Mouse (Mus musculus) heart, embryonic 15.5 days (tissue): ENCODE measurements at regions not wholly inside any gene's neighbourhood (a gene's known extent, or its start where the extent isn't known, plus 50 kb on each side); places are given as distances from the start of the nearest gene placed in this dataset.

ENCODE experiments used
- ATAC-seq: fragments of 200-750 bp; cut with Nextera tagmentation; replicated peaks from 2 replicates; pipeline ENCODE4 v1.8.0; 2017; ENCODE audit warnings: low read depth, moderate TSS enrichment; ENCODE audit not compliant: insufficient number of reproducible peaks, insufficient read depth, low FRiP score
- H3K27ac ChIP-seq: fragments of 300-500 bp; sonication (generic); 2 replicates; pipeline ENCODE4 v1.5.1; 2015; ENCODE audit warnings: mild to moderate bottlenecking, inconsistent platforms
- H3K27me3 ChIP-seq: fragments of 300-500 bp; sonication (generic); 2 replicates; pipeline ENCODE4 v1.6.1; 2015; ENCODE audit warnings: inconsistent platforms
- H3K36me3 ChIP-seq: fragments of 300-500 bp; sonication (generic); 2 replicates; pipeline ENCODE4 v1.6.1; 2015; ENCODE audit warnings: mild to moderate bottlenecking, inconsistent platforms
- H3K4me1 ChIP-seq: fragments of 300-500 bp; sonication (generic); replicated peaks from 2 replicates; pipeline ENCODE4 v1.6.1; 2015; ENCODE audit warnings: inconsistent platforms
- H3K4me2 ChIP-seq: fragments of 300-500 bp; sonication (generic); 2 replicates; pipeline ENCODE4 v1.6.1; 2015; ENCODE audit warnings: inconsistent platforms, mild to moderate bottlenecking, moderate library complexity
- H3K4me3 ChIP-seq: fragments of 300-500 bp; sonication (generic); 2 replicates; pipeline ENCODE4 v1.5.1; 2015; ENCODE audit warnings: mild to moderate bottlenecking, inconsistent platforms
- H3K9ac ChIP-seq: fragments of 300-500 bp; sonication (generic); 2 replicates; pipeline ENCODE4 v1.6.1; 2015; ENCODE audit warnings: mild to moderate bottlenecking, inconsistent platforms
- H3K9me3 ChIP-seq: fragments of 300-500 bp; sonication (generic); replicated peaks from 2 replicates; pipeline ENCODE4 v1.6.1; 2016; ENCODE audit warnings: inconsistent platforms
- WGBS: fragments of 180-500 bp; shearing (Covaris S2); methylation state at CpG from one replicate; pipeline ENCODE4 v1.1.7; 2015; ENCODE audit warnings: mixed read lengths; 5-methylcytosine and 5-hydroxymethylcytosine counted together

DNA sequence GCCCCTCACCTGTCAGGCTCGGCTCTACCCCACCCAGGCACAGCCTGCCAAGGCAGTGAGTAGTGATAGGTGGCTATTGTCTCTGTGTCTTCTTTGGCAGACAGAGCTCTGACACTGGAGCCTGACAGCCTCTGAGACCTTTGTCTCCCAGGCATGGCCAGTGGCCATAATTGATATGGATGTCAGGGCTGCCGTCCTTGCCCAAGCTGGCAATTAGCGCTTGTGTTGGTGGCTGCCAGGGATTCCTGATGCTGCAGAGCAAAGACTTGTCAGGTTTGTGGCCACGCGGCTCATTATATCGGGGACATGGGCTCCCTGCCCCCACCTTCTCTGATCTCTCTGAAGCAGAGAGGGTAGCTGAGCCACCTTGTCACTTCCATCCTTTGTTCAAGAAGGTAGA, 64.1 kb upstream of the Zmiz1 start:
- peaks cover 40% of the 10 kb centered on the region for H3K4me1 ChIP-seq
- H3K27ac ChIP-seq: no peak overlapping the region

DNA sequence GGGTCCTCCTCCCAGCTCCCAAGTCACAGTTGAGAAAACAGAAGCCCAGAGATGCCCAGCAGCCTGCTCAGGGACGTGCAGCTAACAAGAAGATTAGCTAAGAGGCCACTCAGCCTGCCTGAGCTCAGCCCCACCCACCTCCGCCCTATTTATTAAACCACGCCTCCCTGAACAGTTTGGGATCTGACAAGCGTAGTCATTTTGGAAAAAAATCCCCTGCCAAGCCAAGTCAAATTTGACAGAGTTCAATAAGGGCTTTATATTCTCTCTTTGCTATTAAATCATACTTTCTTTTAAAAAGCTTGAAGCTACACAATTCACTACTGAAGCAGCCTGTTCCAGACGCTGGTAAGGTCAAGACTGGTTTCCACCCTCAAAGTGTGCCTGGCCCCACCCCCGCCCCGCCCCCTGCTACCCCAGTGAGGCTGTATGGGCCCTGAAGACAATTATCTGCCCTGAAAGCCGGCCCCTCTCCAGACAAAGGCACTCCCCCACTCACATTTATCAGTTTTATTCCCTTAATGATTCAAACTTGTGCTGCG, 61.9 kb upstream of the Zmiz1 start:
- Histone ChIP-seq H3K27ac (0 out of 2 replicates have a peak overlapping the region, but pooled peaks have one; percentile 35), H3K9me3 (no peaks in the 10 kb centered on the region), H3K9ac (peak overlapping the region; percentile 15; the same call in 1 of the 2 replicates), H3K27me3 (no peaks in the 10 kb centered on the region), H3K4me3 (0 out of 2 replicates have a peak overlapping the region, but pooled peaks have one; percentile 14), H3K4me1 (peaks cover 47% of the 10 kb centered on the region), H3K4me2 (peak overlapping the region; percentile 40), H3K36me3 (no peaks in the 10 kb centered on the region)
- WGBS: 6% methylated on average over 9 of the region's 9 CpGs
- ATAC-seq: peak; percentile 71

More for the DNA sequence above, 64.1 kb upstream of the Zmiz1 start:
- no peak overlapping the region for H3K4me2 ChIP-seq
- H3K9ac ChIP-seq: no peak overlapping the region
- no peaks in the 10 kb centered on the region for H3K27me3 ChIP-seq
- no peak for ATAC-seq
- no peaks in the 10 kb centered on the region for H3K36me3 ChIP-seq
- WGBS: 69% methylated on average over 6 of the region's 6 CpGs
- H3K4me3 ChIP-seq: no peak overlapping the region
- no peaks in the 10 kb centered on the region for H3K9me3 ChIP-seq

DNA sequence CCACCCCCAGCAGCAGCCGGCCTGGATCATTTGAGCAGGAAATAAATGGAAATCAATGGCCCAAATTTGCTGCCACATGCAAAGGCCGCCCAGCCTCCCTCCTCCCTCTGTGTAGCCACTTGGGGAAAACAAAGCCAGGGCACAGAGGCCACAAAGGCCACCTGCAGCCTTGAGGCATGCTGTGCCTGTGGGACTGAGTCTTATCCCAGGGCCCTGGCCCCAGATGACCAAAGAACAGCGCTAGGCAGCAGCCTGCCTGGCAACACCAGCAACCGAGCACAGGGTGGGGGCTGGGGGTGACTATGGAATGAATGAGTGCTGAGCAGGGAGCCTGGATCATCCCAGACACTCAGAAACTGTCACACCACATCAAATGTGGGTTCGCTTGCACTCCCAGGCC, 61.2 kb upstream of the Zmiz1 start:
- H3K4me2 ChIP-seq: no peak overlapping the region
- WGBS: 42% methylated on average over 5 of the region's 5 CpGs
- H3K27me3 ChIP-seq: no peaks in the 10 kb centered on the region
- H3K9me3 ChIP-seq: no peaks in the 10 kb centered on the region
- H3K36me3 ChIP-seq: no peaks in the 10 kb centered on the region
- peak overlapping the region; percentile 35 for H3K27ac ChIP-seq
- no peak overlapping the region for H3K4me3 ChIP-seq
- no peak for ATAC-seq
- peaks cover 50% of the 10 kb centered on the region for H3K4me1 ChIP-seq
- H3K9ac ChIP-seq: no peak overlapping the region

DNA sequence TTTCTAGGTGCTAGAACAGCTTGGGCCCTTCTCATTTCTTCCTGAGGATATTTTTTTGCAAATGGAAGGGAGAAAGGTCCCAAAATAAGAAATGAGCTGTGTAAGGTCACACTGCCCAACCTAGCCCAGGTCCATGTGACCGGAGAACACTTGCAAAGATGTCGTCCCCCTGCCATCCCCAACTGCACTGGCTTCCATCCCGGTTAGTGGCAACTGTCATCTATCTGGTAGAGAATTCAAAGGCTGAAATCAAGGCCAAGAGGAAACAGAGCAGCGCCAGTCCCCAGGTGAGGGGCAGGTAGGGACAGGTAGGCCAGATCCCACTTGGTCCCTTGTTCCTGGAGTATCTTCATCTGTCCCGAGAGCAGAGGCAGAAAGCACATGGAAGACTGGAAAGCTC, 60.2 kb upstream of the Zmiz1 start:
- H3K4me1 ChIP-seq: peaks cover 59% of the 10 kb centered on the region
- no peak overlapping the region for H3K4me3 ChIP-seq
- H3K36me3 ChIP-seq: no peaks in the 10 kb centered on the region
- H3K27ac ChIP-seq: no peak overlapping the region
- no peak for ATAC-seq
- H3K9ac ChIP-seq: no peak overlapping the region
- 87% methylated on average over 5 of the region's 5 CpGs for WGBS
- H3K9me3 ChIP-seq: no peaks in the 10 kb centered on the region
- H3K4me2 ChIP-seq: no peak overlapping the region
- H3K27me3 ChIP-seq: no peaks in the 10 kb centered on the region

DNA sequence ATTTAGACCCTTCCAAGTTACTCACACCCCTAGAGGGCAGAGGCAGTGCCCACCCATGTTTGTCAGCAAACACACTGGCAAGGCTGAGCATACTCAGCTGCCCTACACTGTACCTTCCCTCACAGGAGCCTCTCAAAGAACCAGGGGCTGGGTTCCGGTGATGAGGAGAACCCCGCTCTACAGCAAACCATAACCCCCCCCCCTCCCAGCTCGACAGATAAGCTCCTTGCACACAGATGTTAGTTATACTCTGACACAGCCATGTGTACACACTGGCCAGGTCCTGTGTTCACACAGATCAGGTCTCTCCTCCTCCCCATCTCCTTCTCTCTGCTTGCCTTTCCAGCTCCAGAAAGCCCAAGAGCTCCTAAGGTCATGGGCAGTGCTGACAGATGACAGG, 59.7 kb upstream of the Zmiz1 start:
- no peaks in the 10 kb centered on the region for H3K9me3 ChIP-seq
- H3K4me2 ChIP-seq: no peak overlapping the region
- H3K36me3 ChIP-seq: no peaks in the 10 kb centered on the region
- ATAC-seq: no peak
- H3K4me1 ChIP-seq: peaks cover 64% of the 10 kb centered on the region
- peak overlapping the region; percentile 34; the same call in 1 of the 2 replicates for H3K27ac ChIP-seq
- H3K4me3 ChIP-seq: no peak overlapping the region
- H3K27me3 ChIP-seq: no peaks in the 10 kb centered on the region
- H3K9ac ChIP-seq: no peak overlapping the region
- 66% methylated on average over 3 of the region's 3 CpGs for WGBS

DNA sequence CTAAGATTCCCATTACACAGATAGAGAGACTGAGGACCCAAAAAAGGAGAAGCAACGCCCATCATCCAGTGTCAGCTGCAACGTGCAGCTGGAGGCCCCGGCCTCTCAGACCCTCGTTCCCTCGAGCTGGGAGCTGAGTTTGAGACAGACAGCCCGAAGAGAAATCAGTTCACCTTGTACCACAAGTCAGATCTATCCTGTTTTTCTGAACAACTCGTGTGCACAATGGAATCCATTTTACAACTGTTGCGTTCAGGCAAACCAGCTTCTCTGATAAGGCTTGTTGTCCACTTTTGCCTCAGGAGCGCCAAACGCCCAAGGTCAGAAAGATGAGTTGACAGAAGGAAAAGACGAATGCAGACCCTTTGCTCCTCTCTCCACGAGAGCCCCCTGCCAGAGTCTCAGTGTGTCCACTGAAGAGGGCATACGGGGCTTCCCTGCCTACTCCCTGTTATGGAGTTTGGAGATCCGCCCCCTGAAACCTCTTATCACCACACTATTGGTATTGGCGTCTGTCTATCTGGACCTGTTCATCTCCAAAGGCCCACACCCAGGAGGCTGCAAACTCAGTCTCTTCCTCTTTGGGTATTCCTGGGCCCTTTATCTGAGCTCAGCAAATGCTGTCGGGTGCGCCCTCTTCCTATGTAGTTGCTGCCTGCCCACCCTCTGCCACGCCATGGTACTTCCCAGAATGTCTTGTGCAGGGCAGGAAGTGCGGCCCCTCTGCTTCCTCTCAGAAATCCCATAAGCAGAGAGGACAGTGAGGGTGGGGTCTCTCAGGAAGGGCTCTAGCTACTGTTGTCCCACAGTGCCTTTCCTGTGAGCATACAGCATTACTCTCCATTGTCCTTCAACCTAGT, 57.7 kb upstream of the Zmiz1 start:
- no peak overlapping the region for H3K9ac ChIP-seq
- H3K27me3 ChIP-seq: no peaks in the 10 kb centered on the region
- H3K36me3 ChIP-seq: no peaks in the 10 kb centered on the region
- no peaks in the 10 kb centered on the region for H3K9me3 ChIP-seq
- H3K4me1 ChIP-seq: peaks cover 75% of the 10 kb centered on the region
- ATAC-seq: 0 out of 2 replicates have a peak, but pooled peaks have one; percentile 25
- no peak overlapping the region for H3K4me2 ChIP-seq
- H3K27ac ChIP-seq: peak overlapping the region; percentile 57
- no peak overlapping the region for H3K4me3 ChIP-seq
- WGBS: 63% methylated on average over 19 of the region's 19 CpGs

DNA sequence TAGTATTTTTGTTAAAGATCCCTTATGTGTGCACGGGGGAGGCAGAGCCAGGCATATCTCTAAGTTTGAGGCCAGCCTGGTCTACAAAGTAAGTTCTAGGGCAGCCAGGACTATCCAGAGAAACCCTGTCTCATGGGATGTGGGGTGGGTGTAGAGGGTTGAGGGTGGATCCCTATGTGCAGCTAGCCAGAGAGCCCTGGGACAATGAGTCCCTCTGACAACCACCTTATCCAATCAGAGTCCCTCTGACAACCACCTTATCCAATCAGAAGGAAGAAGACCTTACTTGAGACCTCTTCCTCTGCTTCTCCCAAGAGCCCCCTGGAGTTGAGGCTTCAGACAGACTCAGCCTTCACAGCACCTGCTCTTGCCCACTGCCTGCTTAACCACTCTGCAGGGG, 56.6 kb upstream of the Zmiz1 start:
- Histone ChIP-seq H3K36me3 (no peaks in the 10 kb centered on the region), H3K9me3 (no peaks in the 10 kb centered on the region), H3K27ac (peak overlapping the region; percentile 57), H3K4me1 (peaks cover 70% of the 10 kb centered on the region), H3K4me3 (no peak overlapping the region), H3K27me3 (no peaks in the 10 kb centered on the region), H3K9ac (no peak overlapping the region), H3K4me2 (no peak overlapping the region)
- no peak for ATAC-seq
- 68% methylated on average over 1 of the region's 1 CpGs for WGBS

DNA sequence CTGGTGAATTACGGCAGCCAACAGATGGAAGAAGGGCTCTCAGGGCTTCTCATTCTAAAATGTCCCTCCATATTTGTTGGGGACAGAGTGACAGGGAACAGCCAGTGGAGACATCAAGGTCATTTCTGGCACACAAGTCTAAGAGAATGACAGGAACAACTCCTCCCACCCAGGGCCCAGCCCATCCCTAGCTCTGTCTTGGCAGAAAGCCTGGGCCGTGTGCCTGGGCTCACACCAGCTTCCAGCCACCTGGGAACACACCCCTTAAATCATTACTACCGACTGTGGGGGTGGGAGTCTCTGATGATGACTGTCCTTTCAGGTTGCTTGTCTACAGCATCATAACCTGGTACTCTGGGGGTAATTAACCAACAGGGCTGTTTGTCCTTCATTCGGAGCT, 53.8 kb upstream of the Zmiz1 start:
- no peak overlapping the region for H3K4me2 ChIP-seq
- ATAC-seq: peak; percentile 67; the same call in 1 of the 2 replicates
- WGBS: 48% methylated on average over 4 of the region's 4 CpGs
- H3K4me1 ChIP-seq: peaks cover 51% of the 10 kb centered on the region
- H3K27ac ChIP-seq: peak overlapping the region; percentile 69
- no peak overlapping the region for H3K4me3 ChIP-seq
- H3K27me3 ChIP-seq: no peaks in the 10 kb centered on the region
- H3K36me3 ChIP-seq: no peaks in the 10 kb centered on the region
- H3K9ac ChIP-seq: no peak overlapping the region
- H3K9me3 ChIP-seq: no peaks in the 10 kb centered on the region

DNA sequence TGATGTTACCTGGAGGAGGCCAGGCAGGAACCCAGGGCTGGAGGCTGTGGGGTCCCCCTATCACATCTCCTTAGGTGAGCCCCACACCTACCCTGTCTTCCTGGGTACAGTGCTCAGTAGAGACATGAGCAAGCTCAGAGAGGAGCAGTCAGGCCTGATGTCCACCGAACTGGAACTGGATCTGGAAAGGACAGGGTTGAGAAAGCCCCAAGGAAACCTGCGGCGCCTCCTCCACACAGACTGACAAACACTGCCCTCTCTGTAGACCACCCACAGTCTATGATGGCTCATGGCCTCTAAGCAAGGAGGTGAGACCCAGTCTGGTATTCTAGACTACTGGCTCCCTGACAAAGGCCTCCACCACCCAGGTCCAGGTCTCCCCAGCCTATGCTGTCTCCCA, 52.9 kb upstream of the Zmiz1 start:
- WGBS: 75% methylated on average over 3 of the region's 3 CpGs

DNA sequence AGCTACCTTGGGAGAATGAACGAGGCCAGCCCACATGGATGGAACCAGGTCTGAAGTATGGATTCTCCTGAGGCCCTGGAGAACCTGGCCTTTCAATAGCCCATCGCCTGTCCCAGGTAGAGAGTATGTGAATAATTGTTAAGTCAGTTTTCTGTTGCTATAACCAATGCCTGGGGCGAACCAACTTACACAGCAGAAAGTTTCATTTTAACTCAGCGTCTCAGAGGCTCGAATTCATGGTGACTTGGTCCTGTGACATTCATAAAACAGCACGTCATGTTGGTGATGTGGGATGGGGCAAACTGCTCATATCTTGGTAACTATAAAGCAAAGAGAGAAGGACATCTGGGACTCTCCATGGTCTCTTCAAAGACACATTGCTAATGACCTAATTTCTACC, 52.4 kb upstream of the Zmiz1 start:
- 93% methylated on average over 6 of the region's 6 CpGs for WGBS
- ATAC-seq: no peak
- H3K4me2 ChIP-seq: no peak overlapping the region
- peaks cover 47% of the 10 kb centered on the region for H3K4me1 ChIP-seq
- no peak overlapping the region for H3K9ac ChIP-seq
- H3K4me3 ChIP-seq: no peak overlapping the region
- H3K27me3 ChIP-seq: no peaks in the 10 kb centered on the region
- H3K27ac ChIP-seq: no peak overlapping the region
- H3K36me3 ChIP-seq: no peaks in the 10 kb centered on the region
- H3K9me3 ChIP-seq: no peaks in the 10 kb centered on the region

More for the DNA sequence above, 52.9 kb upstream of the Zmiz1 start:
- Histone ChIP-seq H3K4me3 (no peak overlapping the region), H3K27ac (no peak overlapping the region), H3K36me3 (no peaks in the 10 kb centered on the region), H3K4me2 (no peak overlapping the region), H3K27me3 (no peaks in the 10 kb centered on the region), H3K9ac (no peak overlapping the region), H3K9me3 (no peaks in the 10 kb centered on the region), H3K4me1 (peaks cover 51% of the 10 kb centered on the region)
- no peak for ATAC-seq

DNA sequence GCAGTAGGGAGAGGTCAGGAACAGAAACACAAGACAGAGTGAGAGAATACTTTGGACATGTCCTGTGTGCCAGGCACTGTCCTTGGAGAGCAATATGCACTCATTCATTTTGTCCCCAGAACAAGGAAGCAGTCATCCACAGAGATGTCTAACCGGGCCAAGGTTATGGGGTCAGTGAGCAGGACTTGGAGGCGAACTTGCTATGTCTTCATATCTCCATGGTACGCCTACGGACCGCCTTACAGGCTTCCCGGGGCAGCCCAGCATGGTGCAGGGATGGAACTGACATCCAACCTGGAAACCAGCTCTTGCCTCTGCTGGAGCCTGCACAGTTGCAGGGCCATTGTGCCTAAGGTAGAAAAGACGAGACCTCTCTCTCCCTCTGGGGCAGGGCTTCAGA, 51.9 kb upstream of the Zmiz1 start:
- H3K4me2 ChIP-seq: no peak overlapping the region
- H3K9me3 ChIP-seq: no peaks in the 10 kb centered on the region
- no peak overlapping the region for H3K4me3 ChIP-seq
- H3K9ac ChIP-seq: no peak overlapping the region
- no peak for ATAC-seq
- 72% methylated on average over 7 of the region's 7 CpGs for WGBS
- peaks cover 44% of the 10 kb centered on the region for H3K4me1 ChIP-seq
- no peaks in the 10 kb centered on the region for H3K36me3 ChIP-seq
- H3K27me3 ChIP-seq: no peaks in the 10 kb centered on the region
- H3K27ac ChIP-seq: no peak overlapping the region
